Comparison of ENCODE assay signal across 30 mouse cellular contexts in genomic region chr5:38083362-38083761, GRCm38 (mm10). TPM values are rescaled to one million over a fixed set of nuclear protein-coding genes. Genes with fewer than 3 reads are reported as not detected.
DNase-seq lines count a peak whose midpoint lies in the region; ATAC-seq and TF ChIP-seq lines count a peak whose summit lies in the region.
"Had no signal": no experiment of that assay in that cellular context is flagged by ENCODE, and none has a peak within 500 bp of the region (broad histone marks: within the 10 kb centered on the region; RNA-seq: fewer than 3 reads in every experiment).

No protein-coding gene starts in this region.

- no peak overlapping the region for H3K9ac ChIP-seq in midbrain, embryonic 11.5 days (ENCODE audit: low read length)
- no peak overlapping the region for H3K9ac ChIP-seq in midbrain, embryonic 14.5 days (replicated peaks; ENCODE audit: low read length)
- H3K9ac ChIP-seq in limb, embryonic 11.5 days (ENCODE audit: low read length): no peak overlapping the region
- H3K9ac ChIP-seq: forebrain, embryonic 12.5 days; forebrain, postnatal 0 days; heart, embryonic 15.5 days; hindbrain, embryonic 12.5 days; liver, embryonic 15.5 days; lung, embryonic 15.5 days; midbrain, embryonic 15.5 days; neural tube, embryonic 12.5 days had no signal

- H3K36me3 ChIP-seq in midbrain, embryonic 11.5 days (ENCODE audit: control insufficient read depth, insufficient read depth, low read length): no peaks in the 10 kb centered on the region
- no peaks in the 10 kb centered on the region for H3K36me3 ChIP-seq in midbrain, embryonic 14.5 days (ENCODE audit: control insufficient read depth, insufficient read depth, low read length)
- H3K36me3 ChIP-seq in limb, embryonic 11.5 days (ENCODE audit: control insufficient read depth, insufficient read depth, low read length): no peaks in the 10 kb centered on the region
- H3K36me3 ChIP-seq: forebrain, embryonic 12.5 days; heart, embryonic 10.5 days; heart, embryonic 15.5 days; hindbrain, embryonic 12.5 days; liver, embryonic 15.5 days; lung, embryonic 15.5 days; midbrain, embryonic 15.5 days; neural tube, embryonic 12.5 days had no signal

- H3K4me3 ChIP-seq in midbrain, embryonic 11.5 days (ENCODE audit: low read depth, low read length): no peak overlapping the region
- H3K4me3 ChIP-seq in midbrain, embryonic 14.5 days (replicated peaks; ENCODE audit: low read depth, low read length): no peak overlapping the region
- H3K4me3 ChIP-seq in limb, embryonic 11.5 days (ENCODE audit: low read depth, low read length): no peak overlapping the region
- H3K4me3 ChIP-seq in lung, adult 2 months (replicated peaks; ENCODE audit: extremely low read depth, low read depth, low read length): no peak overlapping the region
- H3K4me3 ChIP-seq: forebrain, embryonic 12.5 days; heart, embryonic 10.5 days; heart, embryonic 15.5 days; hindbrain, embryonic 12.5 days; liver, embryonic 15.5 days; lung, embryonic 15.5 days; midbrain, embryonic 15.5 days; neural tube, embryonic 12.5 days had no signal

- WGBS in midbrain, embryonic 11.5 days: 23% methylated on average over 5 of the region's 5 CpGs
- WGBS in midbrain, embryonic 14.5 days: 29% methylated on average over 5 of the region's 5 CpGs
- WGBS in limb, embryonic 11.5 days: 39% methylated on average over 5 of the region's 5 CpGs
- 91% methylated on average over 5 of the region's 5 CpGs for WGBS in lung, adult 2 months

- H3K27ac ChIP-seq in midbrain, embryonic 11.5 days (ENCODE audit: low read depth, low read length): no peak overlapping the region
- no peak overlapping the region for H3K27ac ChIP-seq in midbrain, embryonic 14.5 days (replicated peaks; ENCODE audit: low read depth, low read length)
- H3K27ac ChIP-seq in limb, embryonic 11.5 days (replicated peaks; ENCODE audit: low read depth, low read length): 0 out of 2 replicates have a peak overlapping the region, but pooled peaks have one; percentile 56
- H3K27ac ChIP-seq: forebrain, embryonic 12.5 days; heart, embryonic 10.5 days; heart, embryonic 15.5 days; hindbrain, embryonic 12.5 days; liver, embryonic 15.5 days; lung, embryonic 15.5 days; midbrain, embryonic 15.5 days; neural tube, embryonic 12.5 days; stomach, postnatal 0 days had no signal

- DNase-seq in embryo, embryonic 10.5 days (ENCODE audit: low spot score): peak; percentile 37
- no peak for DNase-seq in embryo, embryonic 9.5 days (ENCODE audit: extremely low spot score)
- DNase-seq in midbrain, embryonic 11.5 days (ENCODE audit: low spot score, missing footprints): peak; percentile 87
- DNase-seq in midbrain, embryonic 14.5 days: no peak
- DNase-seq in limb, embryonic 11.5 days (ENCODE audit: low spot score): no peak
- DNase-seq in lung, postnatal 36 days: no peak
- no peak for DNase-seq in lung, adult 2 months
- no peak for DNase-seq in left cerebral cortex, adult 8-10 months (ENCODE audit: low spot score in 2 of 2)
- DNase-seq: adrenal gland, adult 2 months; cerebellum, adult 8-10 months; cerebellum, postnatal 36 days; forebrain, postnatal 0 days; gastrocnemius, postnatal 10 days; kidney, postnatal 10 days; layer of hippocampus, postnatal 36 days; right cerebral cortex, postnatal 4 days; thymus, adult 18-20 months; thymus, postnatal 25 days had no signal

- H3K4me2 ChIP-seq in midbrain, embryonic 11.5 days: no peak overlapping the region
- no peak overlapping the region for H3K4me2 ChIP-seq in midbrain, embryonic 14.5 days (ENCODE audit: low read length)
- H3K4me2 ChIP-seq in limb, embryonic 11.5 days (ENCODE audit: low read depth, severe bottlenecking): no peak overlapping the region
- H3K4me2 ChIP-seq: forebrain, embryonic 12.5 days; heart, embryonic 15.5 days; hindbrain, embryonic 12.5 days; liver, embryonic 15.5 days; lung, embryonic 15.5 days; midbrain, embryonic 15.5 days; neural tube, embryonic 12.5 days had no signal

- peaks cover 28% of the 10 kb centered on the region for H3K4me1 ChIP-seq in midbrain, embryonic 11.5 days (ENCODE audit: control insufficient read depth, insufficient read depth, low read length)
- H3K4me1 ChIP-seq in midbrain, embryonic 14.5 days (ENCODE audit: control insufficient read depth, insufficient read depth, low read length): no peaks in the 10 kb centered on the region
- peaks cover 25% of the 10 kb centered on the region; the same call in 1 of the 2 replicates for H3K4me1 ChIP-seq in limb, embryonic 11.5 days (ENCODE audit: control insufficient read depth, insufficient read depth, low read length)
- H3K4me1 ChIP-seq in lung, adult 2 months (ENCODE audit: control insufficient read depth, insufficient read depth, low read length): no peaks in the 10 kb centered on the region
- H3K4me1 ChIP-seq: liver, embryonic 15.5 days had no signal

- TF ChIP-seq POLR2A in lung, adult 2 months (IDR thresholded peaks at IDR 0.05; ENCODE audit: borderline replicate concordance, extremely low read depth, low read depth, low read length): no peak

- no peaks in the 10 kb centered on the region; the same call in 1 of the 2 replicates for H3K27me3 ChIP-seq in midbrain, embryonic 11.5 days (ENCODE audit: control insufficient read depth, insufficient read depth, low read length)
- 0 out of 2 replicates have a peak, but pooled peaks cover 8% of the 10 kb centered on the region for H3K27me3 ChIP-seq in midbrain, embryonic 14.5 days (ENCODE audit: control insufficient read depth, insufficient read depth, low read length)
- no peaks in the 10 kb centered on the region for H3K27me3 ChIP-seq in limb, embryonic 11.5 days (ENCODE audit: control insufficient read depth, insufficient read depth, low read length)
- H3K27me3 ChIP-seq: CH12.LX; heart, embryonic 15.5 days; liver, embryonic 15.5 days; lung, embryonic 15.5 days; neural tube, embryonic 12.5 days had no signal

- ATAC-seq in midbrain, embryonic 11.5 days (ENCODE audit: low FRiP score): no peak
- no peak for ATAC-seq in midbrain, embryonic 14.5 days (ENCODE audit: low FRiP score, low TSS enrichment)
- ATAC-seq in limb, embryonic 11.5 days (ENCODE audit: insufficient number of reproducible peaks, low FRiP score, low TSS enrichment, low read depth): no peak
- ATAC-seq: activated CD4-positive, CD25-positive, alpha-beta regulatory T cell, adult 4 months; forebrain, postnatal 0 days; intestine, embryonic 16.5 days; midbrain, embryonic 15.5 days had no signal

- H3K9me3 ChIP-seq in midbrain, embryonic 11.5 days (ENCODE audit: control insufficient read depth, low read length): no peaks in the 10 kb centered on the region
- no peaks in the 10 kb centered on the region for H3K9me3 ChIP-seq in midbrain, embryonic 14.5 days (ENCODE audit: control insufficient read depth, low read length)
- no peaks in the 10 kb centered on the region for H3K9me3 ChIP-seq in limb, embryonic 11.5 days (ENCODE audit: control insufficient read depth, low read length)
- H3K9me3 ChIP-seq: forebrain, embryonic 12.5 days; heart, embryonic 10.5 days; heart, embryonic 15.5 days; hindbrain, embryonic 12.5 days; liver, embryonic 15.5 days; lung, embryonic 15.5 days; midbrain, embryonic 15.5 days; neural tube, embryonic 12.5 days had no signal

- TF ChIP-seq CTCF in lung, adult 2 months (IDR thresholded peaks at IDR 0.05; ENCODE audit: insufficient read depth, low read length): no peak

RNA-seq across cellular contexts. Expression of gene Stx18, which starts 44.8 kb away (rescaled TPM):
- 48.6 and 56.7 TPM in 2 replicates for polyA plus RNA-seq in midbrain, embryonic 11.5 days (2014; fragmentation: Nextera tagmentation; extraction: Ambion mirVana)
- polyA plus RNA-seq in midbrain, embryonic 14.5 days (2014; fragmentation: Nextera tagmentation; extraction: Ambion mirVana): 29.5 and 33.2 TPM in 2 replicates
- polyA plus RNA-seq in limb, embryonic 11.5 days (2014; fragmentation: Nextera tagmentation; extraction: Ambion mirVana): 53.9 and 59.6 TPM in 2 replicates
- 15.6 and 17.4 TPM in 2 replicates for polyA plus RNA-seq in lung, adult 2 months (2012; rRNA removed)
- total RNA-seq in left cerebral cortex, adult 8-10 months (2022): 10 to 100 TPM; 33.7 to 39.7 (median 34.8) TPM

Comparison
In these comparisons a context has a peak if more than half of its experiments do, and no peak if none do; other contexts are left out.
1. DNase-seq: peak in embryo, embryonic 10.5 days (single experiment) and midbrain, embryonic 11.5 days (single experiment); none in embryo, embryonic 9.5 days (single experiment), midbrain, embryonic 14.5 days (single experiment), limb, embryonic 11.5 days (single experiment), lung, postnatal 36 days (single experiment), lung, adult 2 months (single experiment) and left cerebral cortex, adult 8-10 months (0 of 2).